Mouse (Mus musculus): ENCODE results near the gene Sf3b1. TPM values are rescaled to one million over a fixed set of nuclear protein-coding genes. Genes with fewer than 3 reads are reported as not detected.
A peak's percentile ranks its signal among the peaks of the same experiment; 100 is the strongest.

The Sf3b1 gene
- polyA plus RNA-seq, 1 experiment from 2014 or later, result 149 TPM

- H3K4me1 ChIP-seq (replicated peaks; ENCODE audit: control insufficient read depth, insufficient read depth, low read length), result no peaks in the 10 kb centered on the region
- WGBS, result 75% methylated on average over 3 of the region's 3 CpGs
- TF ChIP-seq CTCF (IDR thresholded peaks at IDR 0.05; ENCODE audit: low read depth), result no peak
- H3K9ac ChIP-seq (ENCODE audit: low read depth, low read length), result no peak overlapping the region
- H3K27me3 ChIP-seq (replicated peaks; ENCODE audit: control insufficient read depth, insufficient read depth, low read length), result no peaks in the 10 kb centered on the region
- no peak overlapping the region for H3K4me3 ChIP-seq (ENCODE audit: low read depth, low read length)
- H3K36me3 ChIP-seq (ENCODE audit: control insufficient read depth, insufficient read depth), result peaks cover 49% of the 10 kb centered on the region
- no peak for ATAC-seq
- H3K4me2 ChIP-seq (replicated peaks; ENCODE audit: low read depth), result no peak overlapping the region
- no peaks in the 10 kb centered on the region for H3K9me3 ChIP-seq (ENCODE audit: control insufficient read depth)
- H3K27ac ChIP-seq (ENCODE audit: low read depth, low read length), result no peak overlapping the region
These were observed 41.5 kb downstream of the Sf3b1 start for GRCm38 (mm10) chr1:54985831-54986230.

GRCm38 (mm10) chr1:54984154-54984553, 43.1 kb downstream of the Sf3b1 start:
- Histone ChIP-seq H3K9ac (ENCODE audit: low read depth, low read length) (no peak overlapping the region), H3K27me3 (replicated peaks; ENCODE audit: control insufficient read depth, insufficient read depth, low read length) (no peaks in the 10 kb centered on the region), H3K4me1 (replicated peaks; ENCODE audit: control insufficient read depth, insufficient read depth, low read length) (no peaks in the 10 kb centered on the region), H3K27ac (ENCODE audit: low read depth, low read length) (no peak overlapping the region), H3K36me3 (ENCODE audit: control insufficient read depth, insufficient read depth) (peaks cover 34% of the 10 kb centered on the region), H3K4me3 (ENCODE audit: low read depth, low read length) (no peak overlapping the region), H3K9me3 (ENCODE audit: control insufficient read depth) (no peaks in the 10 kb centered on the region), H3K4me2 (replicated peaks; ENCODE audit: low read depth) (no peak overlapping the region)
- 87% methylated on average over 7 of the region's 7 CpGs for WGBS
- no peak for ATAC-seq
- no peak for TF ChIP-seq CTCF (IDR thresholded peaks at IDR 0.05; ENCODE audit: low read depth)

- Histone ChIP-seq H3K9ac (ENCODE audit: low read depth, low read length) (no peak overlapping the region), H3K4me2 (replicated peaks; ENCODE audit: low read depth) (no peak overlapping the region), H3K4me3 (ENCODE audit: low read depth, low read length) (no peak overlapping the region), H3K4me1 (replicated peaks; ENCODE audit: control insufficient read depth, insufficient read depth, low read length) (no peaks in the 10 kb centered on the region), H3K9me3 (ENCODE audit: control insufficient read depth) (no peaks in the 10 kb centered on the region), H3K27me3 (replicated peaks; ENCODE audit: control insufficient read depth, insufficient read depth, low read length) (no peaks in the 10 kb centered on the region), H3K36me3 (ENCODE audit: control insufficient read depth, insufficient read depth) (peaks cover 31% of the 10 kb centered on the region), H3K27ac (ENCODE audit: low read depth, low read length) (no peak overlapping the region)
- WGBS, result 50% methylated on average over 3 of the region's 3 CpGs
- no peak for ATAC-seq
- peak; percentile 74 for TF ChIP-seq CTCF (IDR thresholded peaks at IDR 0.05; ENCODE audit: low read depth)
These were observed 43.9 kb downstream of the Sf3b1 start for GRCm38 (mm10) chr1:54983339-54983738.

GRCm38 (mm10) chr1:54982636-54983035, 44.6 kb downstream of the Sf3b1 start:
- ATAC-seq, result no peak
- Histone ChIP-seq H3K9me3 (ENCODE audit: control insufficient read depth) (no peaks in the 10 kb centered on the region), H3K36me3 (ENCODE audit: control insufficient read depth, insufficient read depth) (peaks cover 27% of the 10 kb centered on the region), H3K4me3 (ENCODE audit: low read depth, low read length) (no peak overlapping the region), H3K27me3 (replicated peaks; ENCODE audit: control insufficient read depth, insufficient read depth, low read length) (no peaks in the 10 kb centered on the region), H3K27ac (ENCODE audit: low read depth, low read length) (no peak overlapping the region), H3K4me1 (replicated peaks; ENCODE audit: control insufficient read depth, insufficient read depth, low read length) (no peaks in the 10 kb centered on the region), H3K9ac (ENCODE audit: low read depth, low read length) (no peak overlapping the region), H3K4me2 (replicated peaks; ENCODE audit: low read depth) (no peak overlapping the region)
- no peak for TF ChIP-seq CTCF (IDR thresholded peaks at IDR 0.05; ENCODE audit: low read depth)
- 87% methylated on average over 3 of the region's 3 CpGs for WGBS

- Histone ChIP-seq H3K9ac (ENCODE audit: low read depth, low read length) (no peak overlapping the region), H3K9me3 (ENCODE audit: control insufficient read depth) (no peaks in the 10 kb centered on the region), H3K4me3 (ENCODE audit: low read depth, low read length) (no peak overlapping the region), H3K4me1 (replicated peaks; ENCODE audit: control insufficient read depth, insufficient read depth, low read length) (no peaks in the 10 kb centered on the region), H3K36me3 (ENCODE audit: control insufficient read depth, insufficient read depth) (no peaks in the 10 kb centered on the region), H3K27me3 (replicated peaks; ENCODE audit: control insufficient read depth, insufficient read depth, low read length) (no peaks in the 10 kb centered on the region), H3K4me2 (replicated peaks; ENCODE audit: low read depth) (no peak overlapping the region), H3K27ac (ENCODE audit: low read depth, low read length) (no peak overlapping the region)
- ATAC-seq, result no peak
- WGBS, result 59% methylated on average over 1 of the region's 1 CpGs
- TF ChIP-seq CTCF (IDR thresholded peaks at IDR 0.05; ENCODE audit: low read depth), result peak; percentile 66
These were observed 47.9 kb downstream of the Sf3b1 start for GRCm38 (mm10) chr1:54979226-54979984.

GRCm38 (mm10) chr1:54971687-54972404, 55.4 kb downstream of the Sf3b1 start:
- no peaks in the 10 kb centered on the region for H3K36me3 ChIP-seq (ENCODE audit: control insufficient read depth, insufficient read depth)
- no peaks in the 10 kb centered on the region for H3K27me3 ChIP-seq (replicated peaks; ENCODE audit: control insufficient read depth, insufficient read depth, low read length)
- no peak overlapping the region for H3K4me2 ChIP-seq (replicated peaks; ENCODE audit: low read depth)
- TF ChIP-seq CTCF (IDR thresholded peaks at IDR 0.05; ENCODE audit: low read depth), result no peak
- WGBS, result 86% methylated on average over 5 of the region's 5 CpGs
- ATAC-seq, result no peak
- no peaks in the 10 kb centered on the region for H3K9me3 ChIP-seq (ENCODE audit: control insufficient read depth)
- H3K4me3 ChIP-seq (ENCODE audit: low read depth, low read length), result no peak overlapping the region
- H3K4me1 ChIP-seq (replicated peaks; ENCODE audit: control insufficient read depth, insufficient read depth, low read length), result no peaks in the 10 kb centered on the region
- H3K27ac ChIP-seq (ENCODE audit: low read depth, low read length), result no peak overlapping the region
- no peak overlapping the region for H3K9ac ChIP-seq (ENCODE audit: low read depth, low read length)
